Mouse (Mus musculus) cerebellum, adult 2 months (tissue): ENCODE data around the gene Mgat4d.

Experiments
- CTCF ChIP-seq: fragments of 200-500 bp; IDR thresholded peaks from 2 replicates; pipeline ENCODE4 v1.5.1; 2011; ENCODE audit warnings: low read depth, mild to moderate bottlenecking, control low read depth, low read length, moderate library complexity, borderline replicate concordance; ENCODE audit not compliant: insufficient read depth
- POLR2A ChIP-seq: fragments of 200-500 bp; IDR thresholded peaks from 2 replicates; pipeline ENCODE4 v1.6.1; 2011; ENCODE audit warnings: low read length, control low read depth, borderline replicate concordance; ENCODE audit not compliant: insufficient read depth

DNA sequence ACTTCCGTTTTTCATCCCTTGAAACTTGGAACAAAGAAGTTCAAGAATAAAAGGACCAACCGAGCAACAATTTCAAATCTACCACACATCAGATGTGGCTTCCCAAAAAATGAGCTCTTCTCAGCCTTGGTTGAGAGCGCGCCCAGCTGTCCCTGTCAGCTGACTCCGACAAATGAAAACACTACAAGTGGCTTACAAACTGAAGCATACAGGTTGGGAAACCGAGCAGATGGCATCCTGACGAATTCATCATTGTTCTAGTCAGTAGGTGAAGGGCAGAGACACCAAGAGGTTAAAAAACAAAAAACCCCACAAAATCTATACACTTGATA lies 16.7 kb upstream of the Mgat4d start:
- TF ChIP-seq CTCF = no peak
- no peak for TF ChIP-seq POLR2A
